Mouse (Mus musculus) cortical plate, adult 2 months (tissue): ENCODE results near the gene Fbxo41.

Source experiments
- CTCF ChIP-seq: fragments of 200-500 bp; IDR thresholded peaks from 2 replicates; pipeline ENCODE4 v1.5.1; 2011; ENCODE audit warnings: mild to moderate bottlenecking, control low read depth, low read length; ENCODE audit not compliant: insufficient read depth; ENCODE audit errors: extremely low read depth
- POLR2A ChIP-seq: fragments of 200-500 bp; IDR thresholded peaks from 2 replicates; pipeline ENCODE4 v1.6.1; 2011; ENCODE audit warnings: mild to moderate bottlenecking, low read length, control low read depth; ENCODE audit not compliant: insufficient read depth; ENCODE audit errors: extremely low read depth

DNA sequence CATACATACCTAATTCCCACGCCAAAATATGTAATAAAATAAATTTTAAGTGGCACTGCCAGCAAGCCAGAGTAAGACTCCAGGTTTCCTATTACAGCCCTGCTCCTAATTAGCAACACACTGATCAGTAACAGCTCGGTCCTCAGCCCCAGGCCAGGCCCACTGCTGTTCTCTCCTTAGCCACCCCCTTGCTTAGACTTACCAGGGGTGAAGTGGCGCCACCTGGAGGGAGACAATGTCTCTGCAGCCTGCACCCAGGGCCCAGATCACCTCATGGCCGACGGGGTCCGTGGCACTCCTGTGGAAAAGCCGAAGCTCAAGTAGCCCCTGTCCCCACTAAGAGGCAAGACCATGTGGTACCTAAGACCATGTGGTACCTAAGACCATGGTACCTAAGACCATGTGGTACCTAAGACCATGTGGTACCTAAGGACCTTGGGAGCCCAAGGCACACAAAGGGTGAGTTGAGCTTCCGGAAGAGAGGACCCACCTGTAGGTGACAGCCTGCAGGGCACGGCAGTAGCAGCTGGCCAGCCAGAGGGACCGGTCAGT is 25.4 kb downstream of the Fbxo41 start:
- TF ChIP-seq POLR2A: no peak
- peak; percentile 51 for TF ChIP-seq CTCF
